Mouse (Mus musculus) Patski (cell line): Measurements from ENCODE around the gene Usp8. TPM values are rescaled to one million over a fixed set of nuclear protein-coding genes. Genes with fewer than 3 reads are reported as not detected.

Experiments used
- ATAC-seq: fragments of 100-300 bp; one replicate; pipeline ENCODE4 v1.8.0; 2021
- CTCF ChIA-PET: fragments of 350-600 bp; sonication (Branson Sonifier 250); formaldehyde crosslinking; loops from one replicate; lab custom pipeline; 2022; ENCODE audit warnings: inconsistent platforms; lab: Charles Lee
- POLR2A ChIA-PET: fragments of 350-600 bp; sonication (Branson Sonifier 250); formaldehyde crosslinking; loops from one replicate; lab custom pipeline; 2022; ENCODE audit warnings: antibody characterized with exemption, inconsistent platforms; lab: Charles Lee
- DNase-seq: peaks from one replicate; pipeline ENCODE4 v3.0.0-alpha.2; 2011; ENCODE audit warnings: low read depth, low spot score
- H3K27me3 ChIP-seq: fragments of 371-371 bp; one replicate; pipeline ENCODE4 v1.5.1; 2021
- CTCF ChIP-seq: fragments of 100-300 bp; IDR thresholded peaks from one replicate; pipeline ENCODE4 v1.5.1; 2021
- in situ Hi-C: fragments of 300-500 bp; cut with MboI; formaldehyde crosslinking; loops from 3 replicates; pipeline ENCODE4 v1.11.1; 2018; ENCODE audit warnings: low pct_unique_long_range_greater_than_20kb, mixed read lengths
- polyA plus RNA-seq: library from polyadenylated mRNA; unstranded; gene quantifications from one replicate; pipeline ENCODE4 v1.2.3, GENCODE M21; 2021

Gene Usp8
- polyA plus RNA-seq, 1 experiment from 2014 or later, result 73.8 TPM

GRCm38 (mm10) chr2:126735339-126736073, 28.4 kb downstream of the Usp8 start:
- in situ Hi-C loops, result no loop called here
- ChIA-PET POLR2A (no interaction called here), CTCF (interaction anchor here (0.7 to 0.8 kb wide), 2 partner anchors 32 to 270 kb away, joined by 3 to 4 read pairs; no protein-coding TSS in a partner anchor)
- no peaks in the 10 kb centered on the region for H3K27me3 ChIP-seq
- DNase-seq (no peak), ATAC-seq (no peak)
- TF ChIP-seq CTCF, result no peak

- DNase-seq (no peak), ATAC-seq (no peak)
- ChIA-PET CTCF (interaction anchor here (1.0 kb wide), 1 partner anchor 13 kb away, joined by 3 read pairs; no protein-coding TSS in a partner anchor), POLR2A (interaction anchor here (0.9 kb wide), 1 partner anchor 13 kb away, joined by 4 read pairs; no protein-coding TSS in a partner anchor)
- no peak for TF ChIP-seq CTCF
- no peaks in the 10 kb centered on the region for H3K27me3 ChIP-seq
- in situ Hi-C loops, result no loop called here
These were observed 33.2 kb downstream of the Usp8 start for GRCm38 (mm10) chr2:126740314-126740713.

GRCm38 (mm10) chr2:126743389-126743788, 36.3 kb downstream of the Usp8 start:
- ChIA-PET CTCF (no interaction called here), POLR2A (no interaction called here)
- TF ChIP-seq CTCF, result no peak
- H3K27me3 ChIP-seq, result no peaks in the 10 kb centered on the region
- in situ Hi-C loops, result no loop called here
- ATAC-seq (no peak), DNase-seq (no peak)

- POLR2A ChIA-PET, result no interaction called here
- CTCF ChIA-PET, result interaction anchor here (1.2 kb wide), 1 partner anchor 18 kb away, joined by 3 read pairs; no protein-coding TSS in a partner anchor
- in situ Hi-C loops, result no loop called here
- no peaks in the 10 kb centered on the region for H3K27me3 ChIP-seq
- DNase-seq (no peak), ATAC-seq (no peak)
- no peak for TF ChIP-seq CTCF
These were observed 48.5 kb downstream of the Usp8 start for GRCm38 (mm10) chr2:126755664-126756063.

- H3K27me3 ChIP-seq, result no peaks in the 10 kb centered on the region
- no peak for ATAC-seq
- no peak for TF ChIP-seq CTCF
- in situ Hi-C loops, result no loop called here
- ChIA-PET CTCF (interaction anchor here (1.6 kb wide), 1 partner anchor 23 kb away, joined by 7 read pairs; no protein-coding TSS in a partner anchor), POLR2A (no interaction called here)
- no peak for DNase-seq
These were observed 52.2 kb downstream of the Usp8 start for GRCm38 (mm10) chr2:126759351-126759750.

GRCm38 (mm10) chr2:126765867-126766582, 58.9 kb downstream of the Usp8 start:
- in situ Hi-C loops, result no loop called here
- TF ChIP-seq CTCF, result no peak
- ChIA-PET CTCF (interaction anchor here (1.0 to 2.5 kb wide), 3 partner anchors 14 to 231 kb away, joined by 3 to 12 read pairs (median 3); no protein-coding TSS in a partner anchor), POLR2A (interaction anchor here (0.6 kb wide), 1 partner anchor 44 kb away, joined by 6 read pairs; no protein-coding TSS in a partner anchor)
- H3K27me3 ChIP-seq, result no peaks in the 10 kb centered on the region
- ATAC-seq, result no peak
- DNase-seq, result no peak

GRCm38 (mm10) chr2:126767599-126767998, 60.5 kb downstream of the Usp8 start:
- no peak for TF ChIP-seq CTCF
- in situ Hi-C loops, result no loop called here
- DNase-seq, result no peak
- POLR2A ChIA-PET, result no interaction called here
- no peaks in the 10 kb centered on the region for H3K27me3 ChIP-seq
- CTCF ChIA-PET, result interaction anchor here (1.0 to 2.5 kb wide), 2 partner anchors 14 to 32 kb away, joined by 3 to 12 read pairs; no protein-coding TSS in a partner anchor
- ATAC-seq, result no peak

- DNase-seq (no peak), ATAC-seq (no peak)
- in situ Hi-C loops, result no loop called here
- ChIA-PET CTCF (interaction anchor here (2.5 kb wide), 1 partner anchor 13 kb away, joined by 12 read pairs; no protein-coding TSS in a partner anchor), POLR2A (no interaction called here)
- no peaks in the 10 kb centered on the region for H3K27me3 ChIP-seq
- peak; percentile 33 for TF ChIP-seq CTCF
These were observed 61.1 kb downstream of the Usp8 start for GRCm38 (mm10) chr2:126768194-126768593.

GRCm38 (mm10) chr2:126769431-126770181, 62.5 kb downstream of the Usp8 start:
- ChIA-PET POLR2A (no interaction called here), CTCF (no interaction called here)
- no peak for TF ChIP-seq CTCF
- DNase-seq (peak; percentile 9), ATAC-seq (peak; percentile 65)
- H3K27me3 ChIP-seq, result no peaks in the 10 kb centered on the region
- in situ Hi-C loops, result no loop called here

- DNase-seq, result no peak
- in situ Hi-C loops, result no loop called here
- POLR2A ChIA-PET, result no interaction called here
- no peak for TF ChIP-seq CTCF
- H3K27me3 ChIP-seq, result no peaks in the 10 kb centered on the region
- CTCF ChIA-PET, result no interaction called here
- no peak for ATAC-seq
These were observed 65.1 kb downstream of the Usp8 start for GRCm38 (mm10) chr2:126772217-126772616.
